31 mouse cellular contexts compared by ENCODE assay signal in genomic region chr16:56122517-56122916, GRCm38 (mm10).
"Had no signal": no experiment of that assay in that cellular context is flagged by ENCODE, and none has a peak within 500 bp of the region (broad histone marks: within the 10 kb centered on the region; RNA-seq: fewer than 3 reads in every experiment).

No protein-coding gene starts in this region.

- H3K27me3 ChIP-seq: limb, embryonic 12.5 days; limb, embryonic 13.5 days; limb, embryonic 15.5 days; liver, embryonic 12.5 days; liver, embryonic 13.5 days; liver, embryonic 15.5 days; lung, embryonic 15.5 days; megakaryocyte, embryonic 14.5 days; midbrain, embryonic 12.5 days; midbrain, embryonic 13.5 days; neural tube, embryonic 12.5 days had no signal

- H3K4me2 ChIP-seq: limb, embryonic 12.5 days; limb, embryonic 13.5 days; limb, embryonic 15.5 days; liver, embryonic 11.5 days; liver, embryonic 12.5 days; liver, embryonic 13.5 days; liver, embryonic 15.5 days; lung, embryonic 14.5 days; lung, embryonic 15.5 days; midbrain, embryonic 12.5 days; midbrain, embryonic 13.5 days; neural tube, embryonic 12.5 days had no signal

- H3K9me3 ChIP-seq: limb, embryonic 10.5 days; limb, embryonic 12.5 days; limb, embryonic 13.5 days; limb, embryonic 15.5 days; liver, embryonic 12.5 days; liver, embryonic 13.5 days; liver, embryonic 15.5 days; lung, embryonic 15.5 days; megakaryocyte, embryonic 14.5 days; midbrain, embryonic 10.5 days; midbrain, embryonic 12.5 days; midbrain, embryonic 13.5 days; neural tube, embryonic 12.5 days had no signal

- ATAC-seq: liver, embryonic 12.5 days; liver, postnatal 0 days; lung, postnatal 0 days; midbrain, embryonic 13.5 days; midbrain, embryonic 16.5 days had no signal

- H3K27ac ChIP-seq: left cerebral cortex, adult 2 months; limb, embryonic 10.5 days; limb, embryonic 12.5 days; limb, embryonic 13.5 days; limb, embryonic 15.5 days; liver, embryonic 12.5 days; liver, embryonic 13.5 days; liver, embryonic 14.5 days; liver, embryonic 15.5 days; lung, embryonic 15.5 days; macrophage; midbrain, embryonic 10.5 days; midbrain, embryonic 12.5 days; midbrain, embryonic 13.5 days; neural tube, embryonic 12.5 days had no signal

- H3K4me3 ChIP-seq: left cerebral cortex, adult 2 months; limb, embryonic 10.5 days; limb, embryonic 12.5 days; limb, embryonic 13.5 days; limb, embryonic 15.5 days; liver, embryonic 12.5 days; liver, embryonic 13.5 days; liver, embryonic 15.5 days; lung, embryonic 15.5 days; megakaryocyte, embryonic 14.5 days; midbrain, embryonic 10.5 days; midbrain, embryonic 12.5 days; midbrain, embryonic 13.5 days; myocyte; neural tube, embryonic 12.5 days had no signal

- H3K4me1 ChIP-seq: limb, embryonic 10.5 days; limb, embryonic 15.5 days; liver, embryonic 12.5 days; liver, embryonic 13.5 days; liver, embryonic 15.5 days; lung, embryonic 15.5 days; megakaryocyte, embryonic 14.5 days; midbrain, embryonic 10.5 days; midbrain, embryonic 12.5 days; midbrain, embryonic 13.5 days; neural tube, embryonic 12.5 days had no signal

- H3K9ac ChIP-seq: limb, embryonic 12.5 days; limb, embryonic 13.5 days; limb, embryonic 15.5 days; liver, embryonic 12.5 days; liver, embryonic 13.5 days; liver, embryonic 14.5 days; liver, embryonic 15.5 days; liver, postnatal 0 days; lung, embryonic 14.5 days; lung, embryonic 15.5 days; midbrain, embryonic 12.5 days; midbrain, embryonic 13.5 days; neural tube, embryonic 12.5 days had no signal

- DNase-seq: left cerebral cortex, postnatal 4 days; liver; liver, embryonic 13.5 days; liver, postnatal 0 days; lung, adult 18-20 months; lung, adult 2 months; lung, embryonic 14.5 days; lung, postnatal 10 days; lung, postnatal 14 days; lung, postnatal 36 days; lung, postnatal 4 days; midbrain, embryonic 14.5 days had no signal
